Mouse (Mus musculus) mouse trophoblast stem cell (cell line): Measurements from ENCODE around the gene Cmtm6.
"Not testable (repeated sequence)": the region's sequence is repeated elsewhere in the genome, so short reads cannot be mapped to it uniquely, and the experiment has no call there.

Experiments used
- in situ Hi-C, 2 experiments: fragments of 300-500 bp; cut with MseI, MboI; formaldehyde crosslinking; loops; 2 replicates in 1 of 2; 3 replicates in 1 of 2; pipeline ENCODE4 v1.15.1; 2025

Cmtm6 gene

GRCm38 (mm10) chr9:114731011-114731755 lies at the start of gene Cmtm6:
Gene Cmtm6, plus strand, starts transcription at chr9:114731116.
- in situ Hi-C loops, result no loop called here

GRCm38 (mm10) chr9:114682193-114682592 lies 48.7 kb upstream of the Cmtm6 start:
- in situ Hi-C loops, result no loop called here

- in situ Hi-C loops, result no loop called here
Observed at GRCm38 (mm10) chr9:114686245-114686644, 44.7 kb upstream of the Cmtm6 start.

- in situ Hi-C loops, result no loop called here
Observed at GRCm38 (mm10) chr9:114687639-114688038, 43.3 kb upstream of the Cmtm6 start.

GRCm38 (mm10) chr9:114688252-114688952 lies 42.5 kb upstream of the Cmtm6 start, which contains the start of gene Dync1li1:
Gene Dync1li1, plus strand, starts transcription at chr9:114688790.
- in situ Hi-C loops, result no loop called here

- in situ Hi-C loops, result no loop called here
Observed at GRCm38 (mm10) chr9:114688953-114689407, 41.9 kb upstream of the Cmtm6 start.

GRCm38 (mm10) chr9:114690119-114690601 lies 40.8 kb upstream of the Cmtm6 start:
- in situ Hi-C loops, result no loop called here

GRCm38 (mm10) chr9:114691112-114691511 lies 39.8 kb upstream of the Cmtm6 start:
- in situ Hi-C loops, result no loop called here

- in situ Hi-C loops, result not testable (repeated sequence)
Observed at GRCm38 (mm10) chr9:114695662-114696061, 35.3 kb upstream of the Cmtm6 start.

GRCm38 (mm10) chr9:114697072-114697471 lies 33.8 kb upstream of the Cmtm6 start:
- in situ Hi-C loops, result no loop called here

GRCm38 (mm10) chr9:114697926-114698325 lies 33.0 kb upstream of the Cmtm6 start:
- in situ Hi-C loops, result no loop called here

GRCm38 (mm10) chr9:114699262-114699661 lies 31.7 kb upstream of the Cmtm6 start:
- in situ Hi-C loops, result no loop called here

GRCm38 (mm10) chr9:114699882-114700665 lies 30.8 kb upstream of the Cmtm6 start:
- in situ Hi-C loops, result no loop called here

GRCm38 (mm10) chr9:114701031-114701430 lies 29.9 kb upstream of the Cmtm6 start:
- in situ Hi-C loops, result no loop called here

- in situ Hi-C loops, result no loop called here
Observed at GRCm38 (mm10) chr9:114701921-114702320, 29.0 kb upstream of the Cmtm6 start.

- in situ Hi-C loops, result no loop called here
Observed at GRCm38 (mm10) chr9:114707805-114708204, 23.1 kb upstream of the Cmtm6 start.

GRCm38 (mm10) chr9:114710345-114710744 lies 20.6 kb upstream of the Cmtm6 start:
- in situ Hi-C loops, result no loop called here

- in situ Hi-C loops, result no loop called here
Observed at GRCm38 (mm10) chr9:114713481-114713880, 17.4 kb upstream of the Cmtm6 start.

- in situ Hi-C loops, result no loop called here
Observed at GRCm38 (mm10) chr9:114716677-114717331, 14.1 kb upstream of the Cmtm6 start.

GRCm38 (mm10) chr9:114727315-114727714 lies 3.6 kb upstream of the Cmtm6 start:
- in situ Hi-C loops, result loop anchor here in 1 of 2 experiments (10.0 kb wide), 1 partner anchor 73 kb away; no protein-coding TSS in a partner anchor

- in situ Hi-C loops, result loop anchor here in 1 of 2 experiments (10.0 kb wide), 1 partner anchor 74 kb away; no protein-coding TSS in a partner anchor
Observed at GRCm38 (mm10) chr9:114728432-114728831, 2.5 kb upstream of the Cmtm6 start.
